Mouse (Mus musculus) spleen, embryonic (tissue): Measurements from ENCODE around the gene Vwa5b2.

Experiments used
- CTCF ChIA-PET: fragments of 350-600 bp; sonication (Branson Sonifier 250); formaldehyde crosslinking; loops from one replicate; lab custom pipeline; 2022; lab: Charles Lee

The Vwa5b2 gene

GRCm38 (mm10) chr16:20653315-20653714 is 64.0 kb downstream of the Vwa5b2 start:
- CTCF ChIA-PET: no interaction called here
